In the genomic region with DNA sequence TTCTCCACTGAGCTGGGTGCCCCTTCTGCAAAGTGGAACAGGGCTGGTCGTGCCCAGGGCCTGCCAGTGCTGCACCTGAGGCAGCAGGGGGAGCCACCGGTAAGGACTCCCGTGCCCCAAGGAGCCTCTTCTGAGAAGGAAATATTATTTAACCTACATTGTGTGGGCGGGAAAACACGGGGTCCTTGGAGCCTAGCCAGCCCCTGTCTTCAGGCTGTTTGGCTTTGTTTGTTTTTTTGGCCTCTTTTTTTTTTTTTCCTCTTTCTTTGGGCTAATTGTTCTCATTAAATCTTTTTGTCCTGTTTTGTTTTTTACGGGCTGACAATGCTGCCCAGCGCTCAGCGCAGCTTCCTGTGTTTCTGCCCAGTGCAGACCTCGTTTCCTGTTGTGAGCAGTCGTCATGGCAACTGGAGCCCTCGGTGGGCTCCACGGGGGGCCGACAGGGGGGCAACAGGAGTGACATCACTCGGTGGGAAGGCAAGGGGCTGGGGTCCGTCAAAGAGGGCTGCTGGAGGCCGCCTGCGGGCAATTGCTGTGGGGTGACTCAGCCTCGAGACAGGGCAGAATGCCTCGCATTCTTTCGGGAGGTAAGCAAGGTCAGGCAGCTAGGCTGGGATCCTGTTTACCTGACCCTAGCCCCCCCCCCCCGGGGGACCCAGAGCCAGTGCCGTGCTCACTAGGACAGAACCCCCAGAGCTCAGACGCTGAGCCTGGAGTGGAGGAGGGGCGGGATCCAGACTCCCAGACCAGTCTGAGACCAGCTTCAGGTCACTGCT, we compare ENCODE assay signal across 8 mouse cellular contexts. TPM values are rescaled to one million over a fixed set of nuclear protein-coding genes. Genes with fewer than 3 reads are reported as not detected.
DNase-seq lines count a peak whose midpoint lies in the region; ATAC-seq and TF ChIP-seq lines count a peak whose summit lies in the region.

No protein-coding gene starts in this region.

- WGBS in embryonic facial prominence, embryonic 13.5 days = 1% methylated on average over 24 of the region's 24 CpGs

- H3K9me3 ChIP-seq in E14TG2a.4 (ENCODE audit: low read length) = no peaks in the 10 kb centered on the region
- H3K9me3 ChIP-seq in embryonic facial prominence, embryonic 13.5 days = no peaks in the 10 kb centered on the region

- peak overlapping the region; percentile 69 for H3K4me2 ChIP-seq in embryonic facial prominence, embryonic 13.5 days

- intact Hi-C loops in heart, postnatal 10 days (cut with DNase I) = loop anchor here (2.0 kb wide), 1 partner anchor 54 kb away; no protein-coding TSS in a partner anchor

- peaks cover 72% of the 10 kb centered on the region for H3K36me3 ChIP-seq in E14TG2a.4 (ENCODE audit: insufficient read depth, low read length)
- H3K36me3 ChIP-seq in embryonic facial prominence, embryonic 13.5 days = no peaks in the 10 kb centered on the region

- H3K4me1 ChIP-seq in E14TG2a.4 (replicated peaks; ENCODE audit: low read depth, low read length) = peaks cover 95% of the 10 kb centered on the region
- peaks cover 43% of the 10 kb centered on the region for H3K4me1 ChIP-seq in embryonic facial prominence, embryonic 13.5 days

- H3K4me3 ChIP-seq in E14TG2a.4 (replicated peaks; ENCODE audit: low read length) = peak overlapping the region; percentile 17; the same call in 1 of the 2 replicates
- peak overlapping the region; percentile 28 for H3K4me3 ChIP-seq in embryonic facial prominence, embryonic 13.5 days

- TF ChIP-seq CTCF in E14TG2a.4 (conservative IDR thresholded peaks at IDR 0.05; ENCODE audit: low read length) = peak; percentile 28; the same call in 1 of the 2 replicates

- peak overlapping the region; percentile 33; the same call in 1 of the 2 replicates for H3K27ac ChIP-seq in embryonic facial prominence, embryonic 13.5 days

- no peaks in the 10 kb centered on the region for H3K27me3 ChIP-seq in E14TG2a.4 (ENCODE audit: insufficient read depth, low read length)
- no peaks in the 10 kb centered on the region for H3K27me3 ChIP-seq in embryonic facial prominence, embryonic 13.5 days

- H3K9ac ChIP-seq in embryonic facial prominence, embryonic 13.5 days = peak overlapping the region; percentile 61

- peak; percentile 75 for DNase-seq in adrenal gland, postnatal 10 days
- DNase-seq in heart, postnatal 10 days = peak; percentile 71 to 72
- peak; percentile 82 to 88 for DNase-seq in kidney, postnatal 25 days
- peak; percentile 70 for DNase-seq in right cerebral cortex, postnatal 4 days
- DNase-seq in layer of hippocampus, adult 9-11 months = no peak

- peak; percentile 34 for ATAC-seq in embryonic facial prominence, embryonic 13.5 days (ENCODE audit: insufficient number of reproducible peaks, insufficient read depth, low FRiP score, low TSS enrichment, low read depth)
- ATAC-seq in megakaryocyte, adult 5-6 weeks (ENCODE audit: poor library complexity, severe bottlenecking) = 0 out of 2 replicates have a peak, but pooled peaks have one; percentile 47

RNA-seq across cellular contexts. Expression of a gene that starts 20.5 kb away (rescaled TPM):
- total RNA-seq in adrenal gland, postnatal 10 days (2021) = 10 to 100 TPM in 1 of 2 experiments, 1 to 10 TPM in 1; 8.1 to 11.1 TPM
- polyA plus RNA-seq in embryonic facial prominence, embryonic 13.5 days (2015; fragmentation: Nextera tagmentation; extraction: Ambion mirVana) = 2.5 and 2.9 TPM in 2 replicates
- total RNA-seq in heart, postnatal 10 days (2021) = 1 to 10 TPM; 3.0 to 3.8 TPM
- 4.9 and 5.5 TPM in 2 replicates for total RNA-seq in megakaryocyte, adult 5-6 weeks (2015)
- 3.9 and 7.0 TPM in 2 replicates for total RNA-seq in megakaryocyte, adult 5-6 weeks (2017)

RNA-seq across cellular contexts. Expression of a gene that starts 59.0 kb away (rescaled TPM):
- total RNA-seq in adrenal gland, postnatal 10 days (2021) = 10 to 100 TPM; 16.0 to 30.6 TPM
- 11.0 and 13.1 TPM in 2 replicates for polyA plus RNA-seq in embryonic facial prominence, embryonic 13.5 days (2015; fragmentation: Nextera tagmentation; extraction: Ambion mirVana)
- total RNA-seq in heart, postnatal 10 days (2021) = 10 to 100 TPM; 11.2 to 11.7 TPM
- 129 and 148 TPM in 2 replicates for total RNA-seq in megakaryocyte, adult 5-6 weeks (2015)
- 124 and 125 TPM in 2 replicates for total RNA-seq in megakaryocyte, adult 5-6 weeks (2017)
